Mouse (Mus musculus): ENCODE results near the gene H2-T24. TPM values are rescaled to one million over a fixed set of nuclear protein-coding genes. Genes with fewer than 3 reads are reported as not detected.

H2-T24 gene
- 14.2 TPM for polyA plus RNA-seq (2014; fragmentation: Illumina TruSeq; extraction: RNeasy Lipid Tissue Mini Kit (QIAGEN cat#74804); ENCODE audit: insufficient read depth, low read depth, low replicate concordance)

GRCm38 (mm10) chr17:36020191-36021073 lies at the start of gene H2-T24:
Gene H2-T24 (minus strand): TSS chr17:36020560.

GRCm38 (mm10) chr17:36058362-36058761 lies 38.0 kb upstream of the H2-T24 start, which contains the start of gene Gm11127:
Gene Gm11127 (minus strand): TSS chr17:36058371.

DNA sequence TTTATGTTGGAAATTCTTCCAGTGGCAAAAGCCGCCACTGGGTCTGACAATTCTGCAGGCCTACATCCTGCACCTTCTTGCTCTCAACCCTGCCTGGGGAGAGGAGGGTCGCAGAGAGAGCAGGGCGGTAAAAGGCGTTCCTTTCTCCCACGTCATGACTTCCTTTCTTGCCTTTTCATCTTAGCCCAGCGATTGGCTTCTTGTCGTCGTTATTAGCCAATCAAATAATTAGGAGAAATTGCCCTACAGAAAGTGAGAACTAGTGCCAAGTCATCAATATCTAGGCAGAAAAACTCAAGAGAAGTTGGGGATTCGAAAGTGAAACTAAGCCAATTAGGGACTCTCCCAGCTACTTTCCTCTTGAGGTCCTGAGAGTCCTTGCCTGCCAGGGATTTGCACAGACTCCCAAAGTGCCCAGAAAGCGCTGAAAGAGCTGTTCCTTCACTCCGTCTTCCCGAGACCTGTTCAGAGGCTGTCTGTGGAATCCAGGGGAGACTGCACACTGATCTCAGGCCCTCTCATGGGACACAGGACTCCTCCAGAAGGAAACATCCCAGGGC lies 22.3 kb upstream of the H2-T24 start, which contains the start of the genes H2-T22 and Gm6034:
Gene H2-T22 (minus strand): TSS at position 138 of the 560 bp plus-strand sequence.
Gene Gm6034 (plus strand): TSS at position 352 of the 560 bp plus-strand sequence.

DNA sequence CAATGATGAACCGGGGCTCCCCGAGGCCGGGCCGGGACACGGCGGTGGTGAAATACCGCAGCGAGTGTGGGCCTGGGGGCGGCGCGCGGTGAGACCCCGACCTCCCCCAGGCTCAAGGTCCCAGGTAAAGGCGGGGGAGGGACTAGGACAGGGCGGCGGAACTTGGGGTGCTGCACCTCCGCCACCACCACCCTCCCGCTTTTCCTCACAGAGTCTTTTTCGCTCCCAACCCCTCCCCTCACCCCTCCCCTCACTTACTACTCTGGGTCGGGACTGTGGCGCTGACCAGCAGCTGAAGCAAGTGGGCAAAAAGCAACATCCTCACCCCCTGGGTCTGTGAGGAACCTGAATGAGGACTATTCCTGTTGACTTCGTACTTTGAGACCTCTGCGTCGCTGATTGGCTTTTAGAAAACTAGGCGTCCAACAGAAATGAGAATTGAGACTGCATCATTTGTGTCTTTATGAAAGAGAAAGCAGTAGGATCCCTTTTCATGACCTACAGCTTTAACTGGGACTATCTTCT lies 12.1 kb upstream of the H2-T24 start, which contains the start of gene H2-T23:
Gene H2-T23 (minus strand): TSS at position 505 of the 525 bp plus-strand sequence.

GRCm38 (mm10) chr17:35979401-35980362 lies 40.7 kb downstream of the H2-T24 start, which contains the start of the genes Gnl1 and Prr3:
Gene Gnl1 (plus strand): TSS chr17:35979851.
Gene Prr3 (minus strand): TSS chr17:35980236.

DNA sequence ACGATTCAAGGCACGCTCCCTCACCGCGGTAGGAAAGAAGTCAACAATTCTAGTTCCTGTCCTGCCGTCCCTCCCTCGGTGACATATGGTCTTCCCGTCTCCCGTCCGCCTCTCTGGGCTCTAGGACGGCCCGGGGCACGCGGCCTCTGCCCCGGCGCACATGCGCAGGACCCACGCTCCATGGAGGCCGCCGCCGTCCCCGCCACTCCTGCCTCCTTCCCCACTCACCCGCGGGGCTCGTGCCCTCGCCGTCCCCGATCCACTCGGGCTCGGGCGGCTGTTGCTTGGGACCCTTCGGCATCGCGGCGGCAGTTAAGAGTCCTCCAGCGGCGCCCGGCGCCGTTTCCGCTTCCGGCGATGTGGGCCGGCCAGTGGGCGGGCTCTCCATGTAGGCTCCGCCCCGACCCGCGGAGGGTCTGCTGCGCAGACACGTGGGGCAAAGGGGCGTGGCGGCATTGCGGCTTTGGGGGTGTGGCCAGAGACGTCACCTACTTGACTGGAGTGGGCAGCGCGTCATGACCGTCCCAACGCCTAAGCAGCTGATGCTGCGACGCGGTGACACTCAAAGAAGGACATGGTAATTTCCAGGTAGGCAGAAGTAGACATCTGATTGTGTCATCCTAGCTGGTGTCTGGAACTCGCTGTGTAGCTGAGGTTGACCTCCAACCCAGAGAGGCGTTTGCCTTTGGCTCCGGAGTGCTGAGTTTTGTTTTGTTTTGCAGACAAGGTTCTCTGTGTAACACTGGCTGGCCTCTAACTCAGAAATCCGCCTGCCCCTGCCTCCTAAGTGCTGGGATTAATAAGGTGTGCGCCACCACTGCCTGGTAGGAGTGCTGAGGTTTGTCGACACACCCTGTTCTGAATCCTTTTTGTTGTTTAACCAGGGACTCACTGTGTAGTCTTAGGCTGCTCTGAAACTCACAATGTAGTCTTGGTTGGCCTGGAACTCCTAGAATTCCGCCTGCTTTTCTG lies 50.7 kb downstream of the H2-T24 start, which contains the start of gene Abcf1:
Gene Abcf1 (minus strand): TSS at position 344 of the 972 bp plus-strand sequence.

Other genes starting within 250 kb of the H2-T24 start
- 135 TPM for gene Ier3, start 198.9 kb downstream of the H2-T24 start, polyA plus RNA-seq (2014; fragmentation: Illumina TruSeq; extraction: RNeasy Lipid Tissue Mini Kit (QIAGEN cat#74804); ENCODE audit: insufficient read depth, low read depth, low replicate concordance)
- gene Flot1, start 197.3 kb downstream of the H2-T24 start, polyA plus RNA-seq (2014; fragmentation: Illumina TruSeq; extraction: RNeasy Lipid Tissue Mini Kit (QIAGEN cat#74804); ENCODE audit: insufficient read depth, low read depth, low replicate concordance): 81.2 TPM
- gene Tubb5, start 182.3 kb downstream of the H2-T24 start, polyA plus RNA-seq (2014; fragmentation: Illumina TruSeq; extraction: RNeasy Lipid Tissue Mini Kit (QIAGEN cat#74804); ENCODE audit: insufficient read depth, low read depth, low replicate concordance): 117 TPM
- gene Mdc1, start 179.0 kb downstream of the H2-T24 start, polyA plus RNA-seq (2014; fragmentation: Illumina TruSeq; extraction: RNeasy Lipid Tissue Mini Kit (QIAGEN cat#74804); ENCODE audit: insufficient read depth, low read depth, low replicate concordance): 4.5 TPM
- gene Nrm, start 159.2 kb downstream of the H2-T24 start, polyA plus RNA-seq (2014; fragmentation: Illumina TruSeq; extraction: RNeasy Lipid Tissue Mini Kit (QIAGEN cat#74804); ENCODE audit: insufficient read depth, low read depth, low replicate concordance): 8.9 TPM
- 36.0 TPM for gene Ppp1r18, start 155.0 kb downstream of the H2-T24 start, polyA plus RNA-seq (2014; fragmentation: Illumina TruSeq; extraction: RNeasy Lipid Tissue Mini Kit (QIAGEN cat#74804); ENCODE audit: insufficient read depth, low read depth, low replicate concordance)
- 44.7 TPM for gene Dhx16, start 140.7 kb downstream of the H2-T24 start, polyA plus RNA-seq (2014; fragmentation: Illumina TruSeq; extraction: RNeasy Lipid Tissue Mini Kit (QIAGEN cat#74804); ENCODE audit: insufficient read depth, low read depth, low replicate concordance)
- 22.0 TPM for gene 2310061I04Rik, start 123.1 kb downstream of the H2-T24 start, polyA plus RNA-seq (2014; fragmentation: Illumina TruSeq; extraction: RNeasy Lipid Tissue Mini Kit (QIAGEN cat#74804); ENCODE audit: insufficient read depth, low read depth, low replicate concordance)
- gene Atat1, start 110.5 kb downstream of the H2-T24 start, polyA plus RNA-seq (2014; fragmentation: Illumina TruSeq; extraction: RNeasy Lipid Tissue Mini Kit (QIAGEN cat#74804); ENCODE audit: insufficient read depth, low read depth, low replicate concordance): 10.0 TPM
- 31.5 TPM for gene Mrps18b, start 104.2 kb downstream of the H2-T24 start, polyA plus RNA-seq (2014; fragmentation: Illumina TruSeq; extraction: RNeasy Lipid Tissue Mini Kit (QIAGEN cat#74804); ENCODE audit: insufficient read depth, low read depth, low replicate concordance)
- 14.3 TPM for gene Ppp1r10, start 104.1 kb downstream of the H2-T24 start, polyA plus RNA-seq (2014; fragmentation: Illumina TruSeq; extraction: RNeasy Lipid Tissue Mini Kit (QIAGEN cat#74804); ENCODE audit: insufficient read depth, low read depth, low replicate concordance)
- gene Abcf1, start 50.8 kb downstream of the H2-T24 start, polyA plus RNA-seq (2014; fragmentation: Illumina TruSeq; extraction: RNeasy Lipid Tissue Mini Kit (QIAGEN cat#74804); ENCODE audit: insufficient read depth, low read depth, low replicate concordance): 33.7 TPM
- gene Gnl1, start 40.7 kb downstream of the H2-T24 start, polyA plus RNA-seq (2014; fragmentation: Illumina TruSeq; extraction: RNeasy Lipid Tissue Mini Kit (QIAGEN cat#74804); ENCODE audit: insufficient read depth, low read depth, low replicate concordance): 39.1 TPM
- gene Prr3, start 40.3 kb downstream of the H2-T24 start, polyA plus RNA-seq (2014; fragmentation: Illumina TruSeq; extraction: RNeasy Lipid Tissue Mini Kit (QIAGEN cat#74804); ENCODE audit: insufficient read depth, low read depth, low replicate concordance): 8.8 TPM
- gene H2-T23, start 12.3 kb upstream of the H2-T24 start, polyA plus RNA-seq (2014; fragmentation: Illumina TruSeq; extraction: RNeasy Lipid Tissue Mini Kit (QIAGEN cat#74804); ENCODE audit: insufficient read depth, low read depth, low replicate concordance): 217 TPM
- gene H2-T22, start 22.2 kb upstream of the H2-T24 start, polyA plus RNA-seq (2014; fragmentation: Illumina TruSeq; extraction: RNeasy Lipid Tissue Mini Kit (QIAGEN cat#74804); ENCODE audit: insufficient read depth, low read depth, low replicate concordance): 80.8 TPM
- not detected for gene Gm6034, start 22.4 kb upstream of the H2-T24 start, polyA plus RNA-seq (2014; fragmentation: Illumina TruSeq; extraction: RNeasy Lipid Tissue Mini Kit (QIAGEN cat#74804); ENCODE audit: insufficient read depth, low read depth, low replicate concordance)
- gene Gm11127, start 37.8 kb upstream of the H2-T24 start, polyA plus RNA-seq (2014; fragmentation: Illumina TruSeq; extraction: RNeasy Lipid Tissue Mini Kit (QIAGEN cat#74804); ENCODE audit: insufficient read depth, low read depth, low replicate concordance): not detected
- gene Gm19684, start 101.1 kb upstream of the H2-T24 start, polyA plus RNA-seq (2014; fragmentation: Illumina TruSeq; extraction: RNeasy Lipid Tissue Mini Kit (QIAGEN cat#74804); ENCODE audit: insufficient read depth, low read depth, low replicate concordance): not detected
- gene Gm7030, start 108.9 kb upstream of the H2-T24 start, polyA plus RNA-seq (2014; fragmentation: Illumina TruSeq; extraction: RNeasy Lipid Tissue Mini Kit (QIAGEN cat#74804); ENCODE audit: insufficient read depth, low read depth, low replicate concordance): not detected
- 0.84 TPM for gene Gm8909, start 148.0 kb upstream of the H2-T24 start, polyA plus RNA-seq (2014; fragmentation: Illumina TruSeq; extraction: RNeasy Lipid Tissue Mini Kit (QIAGEN cat#74804); ENCODE audit: insufficient read depth, low read depth, low replicate concordance)
- gene H2-T3, start 169.7 kb upstream of the H2-T24 start, polyA plus RNA-seq (2014; fragmentation: Illumina TruSeq; extraction: RNeasy Lipid Tissue Mini Kit (QIAGEN cat#74804); ENCODE audit: insufficient read depth, low read depth, low replicate concordance): not detected
- gene Rpp21, start 237.5 kb upstream of the H2-T24 start, polyA plus RNA-seq (2014; fragmentation: Illumina TruSeq; extraction: RNeasy Lipid Tissue Mini Kit (QIAGEN cat#74804); ENCODE audit: insufficient read depth, low read depth, low replicate concordance): 52.5 TPM